In genomic region chr12:117200590-117200989, GRCm38 (mm10) we compare ENCODE assay signal across 7 mouse cellular contexts.
DNase-seq lines count a peak whose midpoint lies in the region; ATAC-seq and TF ChIP-seq lines count a peak whose summit lies in the region.

No protein-coding gene starts in this region.

- no peaks in the 10 kb centered on the region for H3K9me3 ChIP-seq in heart, embryonic 10.5 days
- no peaks in the 10 kb centered on the region for H3K9me3 ChIP-seq in midbrain, postnatal 0 days (ENCODE audit: low read length)

- H3K9ac ChIP-seq in midbrain, postnatal 0 days (replicated peaks; ENCODE audit: low read length, poor library complexity, severe bottlenecking), result no peak overlapping the region; the same call in 1 of the 2 replicates

- TF ChIP-seq POLR2A in kidney, adult 2 months (IDR thresholded peaks at IDR 0.05; ENCODE audit: low read depth, low read length), result no peak

- intact Hi-C loops in left cerebral cortex, adult 2 months (cut with DNase I), result no loop called here

- peaks cover 11% of the 10 kb centered on the region; the same call in 1 of the 2 replicates for H3K27me3 ChIP-seq in heart, embryonic 10.5 days (ENCODE audit: insufficient read depth, poor library complexity, severe bottlenecking)
- H3K27me3 ChIP-seq in kidney, adult 2 months (replicated peaks; ENCODE audit: control insufficient read depth, insufficient read depth, low read length), result no peaks in the 10 kb centered on the region
- H3K27me3 ChIP-seq in midbrain, postnatal 0 days (ENCODE audit: insufficient read depth, low read length), result no peaks in the 10 kb centered on the region

- H3K4me1 ChIP-seq in heart, embryonic 10.5 days, result peaks cover 29% of the 10 kb centered on the region
- no peaks in the 10 kb centered on the region for H3K4me1 ChIP-seq in kidney, adult 2 months (ENCODE audit: control insufficient read depth, insufficient read depth, low read length)
- H3K4me1 ChIP-seq in midbrain, postnatal 0 days (ENCODE audit: insufficient read depth, low read length), result peaks cover 33% of the 10 kb centered on the region

- DNase-seq in left cerebral cortex, adult 2 months (ENCODE audit: extremely low spot score in 1 of 2, low spot score in 2 of 2), result no peak
- no peak for DNase-seq in left cerebral cortex, adult 8-10 months (ENCODE audit: low spot score in 2 of 2)
- peak; percentile 78 for DNase-seq in heart, embryonic 10.5 days (ENCODE audit: low spot score)
- DNase-seq in kidney, adult 2 months, result peak; percentile 16
- no peak for DNase-seq in midbrain, postnatal 0 days (ENCODE audit: low spot score)
- no peak for DNase-seq in T-cell, adult 2 months (ENCODE audit: low spot score)
- DNase-seq in left cerebral cortex, adult 9 months (ENCODE audit: low spot score in 2 of 2), result no peak

- WGBS in heart, embryonic 10.5 days, result 21% methylated on average over 5 of the region's 5 CpGs
- WGBS in kidney, adult 2 months, result 47% methylated on average over 5 of the region's 5 CpGs
- WGBS in midbrain, postnatal 0 days, result 32% methylated on average over 5 of the region's 5 CpGs

- H3K4me2 ChIP-seq in midbrain, postnatal 0 days (ENCODE audit: low read depth, low read length, poor library complexity, severe bottlenecking), result no peak overlapping the region

- ATAC-seq in midbrain, postnatal 0 days (ENCODE audit: low FRiP score), result no peak

- no peak for TF ChIP-seq CTCF in left cerebral cortex, adult 2 months (IDR thresholded peaks at IDR 0.05)
- TF ChIP-seq CTCF in kidney, adult 2 months (conservative IDR thresholded peaks at IDR 0.05; ENCODE audit: insufficient read depth, insufficient read length, low read depth, low read length), result no peak
- no peak for TF ChIP-seq CTCF in midbrain, postnatal 0 days (IDR thresholded peaks at IDR 0.05)

- H3K36me3 ChIP-seq in heart, embryonic 10.5 days, result no peaks in the 10 kb centered on the region
- H3K36me3 ChIP-seq in kidney, adult 2 months (ENCODE audit: control insufficient read depth, insufficient read depth, low read length), result no peaks in the 10 kb centered on the region
- H3K36me3 ChIP-seq in midbrain, postnatal 0 days (ENCODE audit: insufficient read depth, low read length), result no peaks in the 10 kb centered on the region; the same call in 1 of the 2 replicates

- peak overlapping the region; percentile 83 for H3K27ac ChIP-seq in left cerebral cortex, adult 2 months
- H3K27ac ChIP-seq in heart, embryonic 10.5 days, result peak overlapping the region; percentile 82
- no peak overlapping the region for H3K27ac ChIP-seq in kidney, adult 2 months (ENCODE audit: insufficient read depth, low read depth, low read length)
- peak overlapping the region; percentile 83 for H3K27ac ChIP-seq in midbrain, postnatal 0 days (ENCODE audit: low read depth, low read length)

- H3K4me3 ChIP-seq in left cerebral cortex, adult 2 months, result no peak overlapping the region
- peak overlapping the region; percentile 38 for H3K4me3 ChIP-seq in heart, embryonic 10.5 days
- no peak overlapping the region for H3K4me3 ChIP-seq in kidney, adult 2 months (ENCODE audit: insufficient read depth, low read depth, low read length)
- H3K4me3 ChIP-seq in midbrain, postnatal 0 days (ENCODE audit: low read depth, low read length), result no peak overlapping the region

Comparison
In these comparisons a context has a peak if more than half of its experiments do, and no peak if none do; other contexts are left out.
1. DNase-seq: peak in heart, embryonic 10.5 days (single experiment) and kidney, adult 2 months (single experiment); none in left cerebral cortex, adult 2 months (0 of 2), left cerebral cortex, adult 8-10 months (0 of 2), midbrain, postnatal 0 days (single experiment), T-cell, adult 2 months (single experiment) and left cerebral cortex, adult 9 months (0 of 2).